Mouse (Mus musculus) neural tube, embryonic 15.5 days (tissue): ENCODE data around the gene Cep350. TPM values are rescaled to one million over a fixed set of nuclear protein-coding genes. Genes with fewer than 3 reads are reported as not detected.

ENCODE experiments used
- ATAC-seq: fragments of 200-750 bp; cut with Nextera tagmentation; 2 replicates; pipeline ENCODE4 v1.8.0; 2017; ENCODE audit warnings: mild to moderate bottlenecking, moderate TSS enrichment, moderate library complexity; ENCODE audit not compliant: low FRiP score
- H3K27ac ChIP-seq: fragments of 300-500 bp; sonication (generic); replicated peaks from 2 replicates; pipeline ENCODE4 v1.5.1; 2015; ENCODE audit warnings: mild to moderate bottlenecking, inconsistent platforms
- H3K27me3 ChIP-seq: fragments of 300-500 bp; sonication (generic); replicated peaks from 2 replicates; pipeline ENCODE4 v1.6.1; 2015; ENCODE audit warnings: inconsistent platforms
- H3K36me3 ChIP-seq: fragments of 300-500 bp; sonication (generic); 2 replicates; pipeline ENCODE4 v1.6.1; 2015; ENCODE audit warnings: inconsistent platforms
- H3K4me1 ChIP-seq: fragments of 300-500 bp; sonication (generic); 2 replicates; pipeline ENCODE4 v1.6.1; 2015; ENCODE audit warnings: inconsistent platforms
- H3K4me2 ChIP-seq: fragments of 300-500 bp; sonication (generic); 2 replicates; pipeline ENCODE4 v1.6.1; 2015; ENCODE audit warnings: inconsistent platforms, mild to moderate bottlenecking, moderate library complexity
- H3K4me3 ChIP-seq: fragments of 300-500 bp; sonication (generic); replicated peaks from 2 replicates; pipeline ENCODE4 v1.5.1; 2015; ENCODE audit warnings: mild to moderate bottlenecking, inconsistent platforms
- H3K9ac ChIP-seq: fragments of 300-500 bp; sonication (generic); replicated peaks from 2 replicates; pipeline ENCODE4 v1.6.1; 2015; ENCODE audit warnings: mild to moderate bottlenecking, inconsistent platforms
- H3K9me3 ChIP-seq: fragments of 300-500 bp; sonication (generic); replicated peaks from 2 replicates; pipeline ENCODE4 v1.6.1; 2016; ENCODE audit warnings: inconsistent platforms
- WGBS: fragments of 180-500 bp; shearing (Covaris S2); methylation state at CpG from one replicate; pipeline ENCODE4 v1.1.7; 2015; ENCODE audit warnings: mixed read lengths; 5-methylcytosine and 5-hydroxymethylcytosine counted together
- polyA plus RNA-seq: library from polyadenylated mRNA; unstranded; fragments of >200 nt; fragmentation: Nextera tagmentation; extraction: Ambion mirVana; gene quantifications from 2 replicates; pipeline ENCODE4 v1.2.1, GENCODE M21; 2015

Gene Cep350
- polyA plus RNA-seq, 1 experiment from 2014 or later, result 9.1 TPM

DNA sequence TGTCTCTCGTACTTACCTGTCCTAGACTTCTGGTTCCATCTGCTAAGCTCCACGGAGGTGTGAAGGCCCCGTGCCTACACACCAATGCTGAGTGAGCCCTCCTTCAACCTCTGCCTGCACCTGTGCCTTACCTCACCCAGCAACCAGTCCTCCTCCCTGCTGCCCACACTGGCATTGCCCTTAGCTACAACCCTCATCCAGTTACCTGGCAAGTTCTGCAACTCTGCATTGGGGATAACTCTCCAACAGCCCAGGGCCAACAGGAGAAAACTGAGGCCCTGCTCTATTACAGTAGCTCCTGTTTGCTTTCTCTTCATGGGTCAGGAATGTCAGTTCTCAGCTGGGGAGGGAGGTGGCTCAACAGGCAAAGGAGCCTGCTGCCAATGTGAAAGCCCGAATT lies 175.1 kb downstream of the Cep350 start:
- Histone ChIP-seq H3K36me3 (peaks cover 22% of the 10 kb centered on the region), H3K9ac (no peak overlapping the region), H3K9me3 (no peaks in the 10 kb centered on the region), H3K4me3 (no peak overlapping the region), H3K4me2 (no peak overlapping the region), H3K27me3 (no peaks in the 10 kb centered on the region), H3K27ac (no peak overlapping the region), H3K4me1 (no peaks in the 10 kb centered on the region)
- WGBS, result 91% methylated on average over 4 of the region's 4 CpGs
- ATAC-seq, result no peak

GRCm38 (mm10) chr1:155797425-155797824 lies 175.6 kb downstream of the Cep350 start:
- Histone ChIP-seq H3K27ac (no peak overlapping the region), H3K4me3 (no peak overlapping the region), H3K4me1 (no peaks in the 10 kb centered on the region), H3K9me3 (no peaks in the 10 kb centered on the region), H3K36me3 (peaks cover 21% of the 10 kb centered on the region), H3K4me2 (no peak overlapping the region), H3K27me3 (no peaks in the 10 kb centered on the region), H3K9ac (no peak overlapping the region)
- ATAC-seq, result no peak
- WGBS, result 82% methylated on average over 4 of the region's 4 CpGs

- no peak overlapping the region for H3K27ac ChIP-seq
These were observed 176.2 kb downstream of the Cep350 start for GRCm38 (mm10) chr1:155796757-155797405.

GRCm38 (mm10) chr1:155795791-155796233 lies 177.2 kb downstream of the Cep350 start:
- Histone ChIP-seq H3K4me3 (no peak overlapping the region), H3K27me3 (no peaks in the 10 kb centered on the region), H3K9ac (no peak overlapping the region), H3K4me2 (no peak overlapping the region), H3K27ac (no peak overlapping the region), H3K9me3 (no peaks in the 10 kb centered on the region), H3K36me3 (peaks cover 17% of the 10 kb centered on the region), H3K4me1 (0 out of 2 replicates have a peak, but pooled peaks cover under 1% of the 10 kb centered on the region)
- WGBS, result 96% methylated on average over 5 of the region's 5 CpGs
- no peak for ATAC-seq

More at GRCm38 (mm10) chr1:155796757-155797405, 176.2 kb downstream of the Cep350 start:
- Histone ChIP-seq H3K4me1 (no peaks in the 10 kb centered on the region), H3K4me2 (no peak overlapping the region), H3K4me3 (no peak overlapping the region), H3K9me3 (no peaks in the 10 kb centered on the region), H3K9ac (no peak overlapping the region), H3K36me3 (peaks cover 20% of the 10 kb centered on the region), H3K27me3 (no peaks in the 10 kb centered on the region)
- no peak for ATAC-seq
- 82% methylated on average over 11 of the region's 11 CpGs for WGBS

Other genes starting within 250 kb of the Cep350 start
- 3.5 and 5.0 TPM in 2 replicates for gene Lhx4, start 221.6 kb downstream of the Cep350 start, polyA plus RNA-seq
- 20.4 and 22.7 TPM in 2 replicates for gene Qsox1, start 160.4 kb downstream of the Cep350 start, polyA plus RNA-seq
- gene Tor1aip2, start 62.1 kb upstream of the Cep350 start, polyA plus RNA-seq, result 60.0 and 75.9 TPM in 2 replicates
- 20.4 and 22.6 TPM in 2 replicates for gene Tor1aip1, start 63.2 kb upstream of the Cep350 start, polyA plus RNA-seq
- gene Fam163a, start 231.8 kb upstream of the Cep350 start, polyA plus RNA-seq, result 5.2 and 5.6 TPM in 2 replicates